Mouse (Mus musculus) forebrain, embryonic 16.5 days (tissue): ENCODE data around the gene Igsf9b. TPM values are rescaled to one million over a fixed set of nuclear protein-coding genes. Genes with fewer than 3 reads are reported as not detected.

Experiments
- ATAC-seq: fragments of 200-750 bp; cut with Nextera tagmentation; 2 replicates; pipeline ENCODE4 v1.8.0; 2017; ENCODE audit warnings: mild to moderate bottlenecking, moderate library complexity
- H3K27ac ChIP-seq: fragments of 300-500 bp; sonication (generic); 2 replicates; pipeline ENCODE4 v1.5.1; 2014; ENCODE audit warnings: low read length, control low read depth
- H3K27me3 ChIP-seq: fragments of 300-500 bp; sonication (generic); replicated peaks from 2 replicates; pipeline ENCODE4 v1.6.1; 2014; ENCODE audit warnings: low read length; ENCODE audit not compliant: control insufficient read depth, insufficient read depth
- H3K36me3 ChIP-seq: fragments of 300-500 bp; sonication (generic); 2 replicates; pipeline ENCODE4 v1.6.1; 2014; ENCODE audit not compliant: control insufficient read depth, insufficient read depth
- H3K4me1 ChIP-seq: fragments of 300-500 bp; sonication (generic); replicated peaks from 2 replicates; pipeline ENCODE4 v1.6.1; 2014; ENCODE audit warnings: low read length; ENCODE audit not compliant: control insufficient read depth, insufficient read depth
- H3K4me2 ChIP-seq: fragments of 300-500 bp; sonication (generic); 2 replicates; pipeline ENCODE4 v1.6.1; 2014; ENCODE audit warnings: mild to moderate bottlenecking, low read length, control low read depth
- H3K4me3 ChIP-seq: fragments of 300-500 bp; sonication (generic); replicated peaks from 2 replicates; pipeline ENCODE4 v1.5.1; 2014; ENCODE audit warnings: mild to moderate bottlenecking, low read length, control low read depth
- H3K9ac ChIP-seq: fragments of 300-500 bp; sonication (generic); replicated peaks from 2 replicates; pipeline ENCODE4 v1.6.1; 2014; ENCODE audit warnings: low read depth, low read length, control low read depth
- H3K9me3 ChIP-seq: fragments of 300-500 bp; sonication (generic); 2 replicates; pipeline ENCODE4 v1.6.1; 2016; ENCODE audit warnings: low read length; ENCODE audit not compliant: control insufficient read depth
- WGBS: fragments of 180-500 bp; shearing (Covaris S2); extraction: QIAGEN DNeasy Blood & Tissue Kit; methylation state at CpG from one replicate; pipeline ENCODE4 v1.1.7; 2014; 5-methylcytosine and 5-hydroxymethylcytosine counted together
- polyA plus RNA-seq: library from polyadenylated mRNA; unstranded; fragments of >200 nt; fragmentation: Nextera tagmentation; extraction: Ambion mirVana; gene quantifications from 2 replicates; pipeline ENCODE4 v1.2.1, GENCODE M21; 2015

The Igsf9b gene
- polyA plus RNA-seq, 1 experiment from 2014 or later = 16.7 TPM

DNA sequence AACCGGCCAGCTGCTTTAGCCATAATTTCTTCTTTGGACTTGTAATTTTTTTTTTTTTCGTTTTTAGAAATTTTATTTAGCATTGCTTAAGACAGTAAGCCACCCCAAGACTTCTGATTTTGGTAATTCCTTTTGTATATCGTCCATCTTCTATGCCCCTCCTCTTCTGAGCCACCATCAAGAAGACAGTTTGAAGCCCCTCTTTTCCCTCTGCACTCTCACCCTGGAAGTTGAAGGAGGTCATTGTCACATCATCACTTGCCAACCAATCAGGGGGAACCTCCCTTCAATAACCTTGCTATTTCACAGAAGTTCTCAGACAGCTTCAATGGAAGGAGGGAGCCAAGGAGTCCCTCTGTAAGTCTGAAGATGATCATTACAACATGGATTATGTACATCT, 97.5 kb downstream of the Igsf9b start, which contains the start of gene Spata19:
Gene Spata19, plus strand, starts transcription at position 301 of the 400 bp plus-strand sequence.
- no peak within 1 kb of the TSS for H3K9ac ChIP-seq
- no peaks in the 10 kb centered on the region for H3K36me3 ChIP-seq
- H3K4me1 ChIP-seq = no peaks in the 10 kb centered on the region
- no peak within 1 kb of the TSS for H3K4me3 ChIP-seq
- no peaks in the 10 kb centered on the region for H3K9me3 ChIP-seq
- H3K27ac ChIP-seq = no peak within 1 kb of the TSS
- H3K27me3 ChIP-seq = no peaks in the 10 kb centered on the region
- H3K4me2 ChIP-seq = no peak within 1 kb of the TSS
- WGBS = 78% methylated on average over 3 of the region's 3 CpGs
- ATAC-seq = no peak

DNA sequence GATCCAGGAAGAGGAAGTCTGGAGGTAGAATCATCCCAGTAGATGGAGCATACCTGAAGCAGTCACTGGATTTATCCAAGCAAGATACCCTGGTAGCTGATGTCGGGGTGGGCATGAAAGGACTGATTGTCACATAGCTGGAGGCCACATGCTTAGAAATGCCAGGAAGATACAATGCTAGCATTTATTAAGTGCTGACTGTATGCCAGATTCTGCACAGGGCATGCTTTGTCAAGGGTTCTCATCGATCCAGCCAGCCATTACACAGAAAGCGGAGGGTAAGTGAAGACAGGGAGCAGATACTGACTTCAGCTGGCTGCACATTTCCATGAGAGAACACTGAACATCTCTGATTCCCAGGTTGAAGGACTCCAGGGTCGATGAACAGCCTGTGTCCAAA, 102.2 kb downstream of the Igsf9b start:
- Histone ChIP-seq H3K27me3 (no peaks in the 10 kb centered on the region), H3K9ac (no peak overlapping the region), H3K27ac (no peak overlapping the region), H3K36me3 (no peaks in the 10 kb centered on the region), H3K9me3 (no peaks in the 10 kb centered on the region), H3K4me2 (no peak overlapping the region), H3K4me1 (no peaks in the 10 kb centered on the region), H3K4me3 (no peak overlapping the region)
- WGBS = 83% methylated on average over 4 of the region's 4 CpGs
- ATAC-seq = no peak

Other genes with a start within 250 kb of the Igsf9b start
- gene Jam3, start 143.8 kb upstream of the Igsf9b start, polyA plus RNA-seq = 60.2 and 62.2 TPM in 2 replicates
- not detected in 2 replicates for gene Spata19, start 97.6 kb downstream of the Igsf9b start, polyA plus RNA-seq